Mouse (Mus musculus) kidney, postnatal 0 days (tissue): ENCODE data around the gene Asap2. TPM values are rescaled to one million over a fixed set of nuclear protein-coding genes. Genes with fewer than 3 reads are reported as not detected.

ENCODE experiments used
- ATAC-seq: fragments of 200-750 bp; cut with Nextera tagmentation; replicated peaks from 2 replicates; pipeline ENCODE4 v1.8.0; 2017; ENCODE audit warnings: low read depth, moderate number of reproducible peaks, moderate TSS enrichment, moderate library complexity; ENCODE audit not compliant: low FRiP score
- DNase-seq: peaks from one replicate; pipeline ENCODE4 v3.0.0-alpha.2; 2016; ENCODE audit warnings: low spot score
- H3K27ac ChIP-seq: fragments of 300-500 bp; sonication (generic); 2 replicates; pipeline ENCODE4 v1.5.1; 2014; ENCODE audit warnings: mild to moderate bottlenecking
- H3K27me3 ChIP-seq: fragments of 300-500 bp; sonication (generic); 2 replicates; pipeline ENCODE4 v1.6.1; 2014; ENCODE audit warnings: low read length, mixed read lengths; ENCODE audit not compliant: insufficient read depth
- H3K36me3 ChIP-seq: fragments of 300-500 bp; sonication (generic); 2 replicates; pipeline ENCODE4 v1.6.1; 2014; ENCODE audit warnings: low read length, mixed read lengths; ENCODE audit not compliant: insufficient read depth
- H3K4me1 ChIP-seq: fragments of 300-500 bp; sonication (generic); replicated peaks from 2 replicates; pipeline ENCODE4 v1.6.1; 2014; ENCODE audit warnings: antibody characterized with exemption, low read length, mixed read lengths; ENCODE audit not compliant: insufficient read depth
- H3K4me2 ChIP-seq: fragments of 300-500 bp; sonication (generic); 2 replicates; pipeline ENCODE4 v1.6.1; 2014; ENCODE audit warnings: mild to moderate bottlenecking, low read length, moderate library complexity, mixed read lengths
- H3K4me3 ChIP-seq: fragments of 300-500 bp; sonication (generic); replicated peaks from 2 replicates; pipeline ENCODE4 v1.5.1; 2014; ENCODE audit warnings: low read depth, low read length
- H3K9ac ChIP-seq: fragments of 300-500 bp; sonication (generic); 2 replicates; pipeline ENCODE4 v1.6.1; 2014; ENCODE audit warnings: low read depth, low read length
- H3K9me3 ChIP-seq: fragments of 300-500 bp; sonication (generic); replicated peaks from 2 replicates; pipeline ENCODE4 v1.6.1; 2016; ENCODE audit warnings: low read length, inconsistent platforms, mixed read lengths
- CTCF ChIP-seq: IDR thresholded peaks from 2 replicates; pipeline ENCODE4 v1.5.1; 2016; ENCODE audit warnings: antibody characterized with exemption, low read depth, mild to moderate bottlenecking, moderate library complexity
- WGBS: fragments of 180-500 bp; shearing (Covaris S2); extraction: QIAGEN DNeasy Blood & Tissue Kit; methylation state at CpG from one replicate; pipeline ENCODE4 v1.1.7; 2014; 5-methylcytosine and 5-hydroxymethylcytosine counted together
- polyA plus RNA-seq: library from polyadenylated mRNA; unstranded; fragments of >200 nt; fragmentation: Nextera tagmentation; extraction: Ambion mirVana; gene quantifications from 2 replicates; pipeline ENCODE4 v1.2.1, GENCODE M21; 2015

The Asap2 gene
- polyA plus RNA-seq, 1 experiment from 2014 or later: 8.0 TPM

DNA sequence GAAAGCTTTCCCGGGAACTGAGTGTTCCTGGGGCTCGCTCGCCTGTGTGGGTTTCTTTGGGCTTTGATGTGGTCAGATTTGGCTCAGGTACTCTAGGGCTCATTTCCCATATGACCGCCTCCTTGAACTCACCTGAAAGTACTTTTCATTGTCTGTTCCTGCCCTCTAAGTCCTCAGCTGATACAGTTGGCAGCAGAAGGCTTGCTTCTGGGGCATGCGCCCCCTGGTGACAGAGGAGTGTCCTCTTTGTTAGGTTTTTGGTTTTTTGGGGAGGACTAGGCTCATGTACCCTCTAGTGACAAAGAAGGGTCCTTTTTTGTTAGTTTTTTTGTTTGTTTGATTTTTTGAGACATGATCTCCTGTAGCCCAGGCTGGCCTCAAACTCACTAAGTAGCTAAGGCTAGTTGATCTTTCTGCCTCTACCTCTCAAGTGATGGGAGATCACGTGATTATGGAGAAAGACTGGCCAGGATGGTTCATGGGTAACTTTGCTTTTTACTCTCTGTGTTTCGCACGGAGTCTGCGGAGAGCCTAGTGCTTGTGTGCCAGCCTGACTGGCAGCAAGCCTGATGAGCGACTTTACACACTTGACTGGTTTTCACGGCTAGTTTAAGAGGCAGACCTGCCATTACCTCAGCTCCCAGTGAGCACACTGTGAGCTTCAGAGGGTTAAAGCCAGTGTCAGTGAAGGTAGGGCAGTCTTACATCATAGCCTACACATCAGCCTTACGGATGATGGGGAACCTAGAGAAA, 328.1 kb downstream of the Asap2 start:
- H3K27ac ChIP-seq: no peak overlapping the region
- peak; percentile 81 for TF ChIP-seq CTCF

More for the DNA sequence above, 328.1 kb downstream of the Asap2 start:
- Histone ChIP-seq H3K9ac (no peak overlapping the region), H3K4me1 (no peaks in the 10 kb centered on the region), H3K4me2 (no peak overlapping the region), H3K27me3 (no peaks in the 10 kb centered on the region), H3K36me3 (peaks cover 30% of the 10 kb centered on the region), H3K9me3 (no peaks in the 10 kb centered on the region), H3K4me3 (no peak overlapping the region)
- 61% methylated on average over 12 of the region's 12 CpGs for WGBS
- DNase-seq: peak; percentile 78
- ATAC-seq: no peak
